Mouse (Mus musculus) hindbrain, embryonic 13.5 days (tissue): ENCODE results near the gene Zdhhc23. TPM values are rescaled to one million over a fixed set of nuclear protein-coding genes. Genes with fewer than 3 reads are reported as not detected.

Source experiments
- ATAC-seq: fragments of 200-750 bp; cut with Nextera tagmentation; 2 replicates; pipeline ENCODE4 v1.8.0; 2017; ENCODE audit warnings: moderate TSS enrichment; ENCODE audit not compliant: low FRiP score
- H3K27ac ChIP-seq: fragments of 300-500 bp; sonication (generic); 2 replicates; pipeline ENCODE4 v1.5.1; 2015; ENCODE audit warnings: inconsistent platforms, mild to moderate bottlenecking, moderate library complexity
- H3K27me3 ChIP-seq: fragments of 300-500 bp; sonication (generic); 2 replicates; pipeline ENCODE4 v1.6.1; 2015; ENCODE audit warnings: mild to moderate bottlenecking, inconsistent platforms
- H3K36me3 ChIP-seq: fragments of 300-500 bp; sonication (generic); 2 replicates; pipeline ENCODE4 v1.6.1; 2015; ENCODE audit warnings: mild to moderate bottlenecking, inconsistent platforms
- H3K4me1 ChIP-seq: fragments of 300-500 bp; sonication (generic); replicated peaks from 2 replicates; pipeline ENCODE4 v1.6.1; 2015; ENCODE audit warnings: inconsistent platforms
- H3K4me2 ChIP-seq: fragments of 300-500 bp; sonication (generic); 2 replicates; pipeline ENCODE4 v1.6.1; 2015; ENCODE audit warnings: inconsistent platforms, mild to moderate bottlenecking, moderate library complexity
- H3K4me3 ChIP-seq: fragments of 300-500 bp; sonication (generic); 2 replicates; pipeline ENCODE4 v1.5.1; 2015; ENCODE audit warnings: mild to moderate bottlenecking, inconsistent platforms
- H3K9ac ChIP-seq: fragments of 300-500 bp; sonication (generic); 2 replicates; pipeline ENCODE4 v1.6.1; 2015; ENCODE audit warnings: mild to moderate bottlenecking, inconsistent platforms
- H3K9me3 ChIP-seq: fragments of 300-500 bp; sonication (generic); 2 replicates; pipeline ENCODE4 v1.6.1; 2016; ENCODE audit warnings: inconsistent platforms
- WGBS: fragments of 180-500 bp; shearing (Covaris S2); methylation state at CpG from one replicate; pipeline ENCODE4 v1.1.7; 2015; 5-methylcytosine and 5-hydroxymethylcytosine counted together
- polyA plus RNA-seq: library from polyadenylated mRNA; unstranded; fragments of >200 nt; fragmentation: Nextera tagmentation; extraction: Ambion mirVana; gene quantifications from 2 replicates; pipeline ENCODE4 v1.2.1, GENCODE M21; 2015

Gene Zdhhc23
- polyA plus RNA-seq, 1 experiment from 2014 or later = 1.7 TPM

- Histone ChIP-seq H3K27me3 (no peaks in the 10 kb centered on the region), H3K36me3 (no peaks in the 10 kb centered on the region), H3K27ac (no peak overlapping the region), H3K4me3 (no peak overlapping the region), H3K9ac (no peak overlapping the region), H3K4me1 (no peaks in the 10 kb centered on the region), H3K9me3 (no peaks in the 10 kb centered on the region), H3K4me2 (no peak overlapping the region)
- WGBS = 81% methylated on average over 8 of the region's 8 CpGs
- ATAC-seq = no peak
These were observed 19.5 kb upstream of the Zdhhc23 start for GRCm38 (mm10) chr16:43999111-43999510.

GRCm38 (mm10) chr16:43994623-43995022 is 15.0 kb upstream of the Zdhhc23 start:
- no peaks in the 10 kb centered on the region for H3K27me3 ChIP-seq
- no peaks in the 10 kb centered on the region for H3K36me3 ChIP-seq
- H3K4me2 ChIP-seq = no peak overlapping the region
- no peaks in the 10 kb centered on the region for H3K9me3 ChIP-seq
- no peak overlapping the region for H3K4me3 ChIP-seq
- H3K9ac ChIP-seq = no peak overlapping the region
- no peaks in the 10 kb centered on the region for H3K4me1 ChIP-seq
- no peak for ATAC-seq
- no peak overlapping the region for H3K27ac ChIP-seq
- 90% methylated on average over 3 of the region's 3 CpGs for WGBS

DNA sequence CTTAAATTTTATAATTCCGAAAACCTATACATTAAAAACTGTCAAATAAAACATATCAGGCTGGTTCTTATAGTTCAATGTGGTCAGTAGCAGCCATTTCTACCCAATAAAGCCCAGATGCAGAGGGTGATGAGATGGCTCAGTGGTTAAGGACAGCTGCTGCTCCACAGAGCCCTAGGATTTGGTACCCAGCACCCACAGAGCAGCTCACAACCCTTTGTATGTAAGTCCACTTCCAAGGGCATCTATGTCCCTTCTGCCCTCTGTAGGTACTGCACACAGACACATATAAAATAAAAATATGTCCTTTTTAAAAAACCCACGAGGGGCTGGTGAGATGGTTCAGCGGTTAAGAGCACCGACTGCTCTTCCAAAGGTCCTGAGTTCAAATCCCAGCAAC is 6.7 kb upstream of the Zdhhc23 start:
- H3K27me3 ChIP-seq = no peaks in the 10 kb centered on the region
- H3K4me1 ChIP-seq = no peaks in the 10 kb centered on the region; the same call in 1 of the 2 replicates
- no peaks in the 10 kb centered on the region for H3K36me3 ChIP-seq
- no peak overlapping the region for H3K4me3 ChIP-seq
- no peak overlapping the region for H3K4me2 ChIP-seq
- WGBS = 95% methylated on average over 4 of the region's 4 CpGs
- H3K27ac ChIP-seq = no peak overlapping the region
- H3K9me3 ChIP-seq = no peaks in the 10 kb centered on the region
- ATAC-seq = no peak
- no peak overlapping the region for H3K9ac ChIP-seq

GRCm38 (mm10) chr16:43980110-43980609 is 569 bp upstream of the Zdhhc23 start:
- Histone ChIP-seq H3K27ac (no peak overlapping the region), H3K27me3 (peaks cover 38% of the 10 kb centered on the region), H3K9ac (peak overlapping the region; percentile 78), H3K4me1 (peaks cover 4% of the 10 kb centered on the region; the same call in 1 of the 2 replicates), H3K36me3 (no peaks in the 10 kb centered on the region), H3K9me3 (no peaks in the 10 kb centered on the region), H3K4me2 (peak overlapping the region; percentile 99), H3K4me3 (peak overlapping the region; percentile 76)
- ATAC-seq = no peak
- WGBS = 31% methylated on average over 9 of the region's 9 CpGs

DNA sequence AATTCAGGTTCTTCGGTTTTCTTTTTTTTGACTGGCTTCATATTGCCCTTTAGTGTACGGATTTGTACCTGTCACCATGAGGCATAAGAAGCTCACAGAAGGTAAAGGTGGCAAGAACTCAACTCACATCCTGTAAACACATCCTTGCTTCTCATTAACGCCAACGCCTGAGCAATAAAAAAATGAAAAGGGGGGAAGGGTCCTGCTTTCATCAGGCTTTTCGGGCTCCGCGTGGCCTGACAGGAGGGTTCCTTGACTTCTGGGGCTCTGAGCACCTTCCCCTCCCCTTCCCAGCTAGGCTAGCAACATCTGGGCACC is 622 bp downstream of the Zdhhc23 start:
- peaks cover 4% of the 10 kb centered on the region; the same call in 1 of the 2 replicates for H3K4me1 ChIP-seq
- H3K27ac ChIP-seq = no peak overlapping the region
- no peaks in the 10 kb centered on the region for H3K9me3 ChIP-seq
- peak overlapping the region; percentile 76 for H3K4me3 ChIP-seq
- peak overlapping the region; percentile 99 for H3K4me2 ChIP-seq
- 17% methylated on average over 7 of the region's 7 CpGs for WGBS
- no peaks in the 10 kb centered on the region for H3K36me3 ChIP-seq
- no peak for ATAC-seq
- H3K27me3 ChIP-seq = peaks cover 38% of the 10 kb centered on the region
- peak overlapping the region; percentile 78 for H3K9ac ChIP-seq

DNA sequence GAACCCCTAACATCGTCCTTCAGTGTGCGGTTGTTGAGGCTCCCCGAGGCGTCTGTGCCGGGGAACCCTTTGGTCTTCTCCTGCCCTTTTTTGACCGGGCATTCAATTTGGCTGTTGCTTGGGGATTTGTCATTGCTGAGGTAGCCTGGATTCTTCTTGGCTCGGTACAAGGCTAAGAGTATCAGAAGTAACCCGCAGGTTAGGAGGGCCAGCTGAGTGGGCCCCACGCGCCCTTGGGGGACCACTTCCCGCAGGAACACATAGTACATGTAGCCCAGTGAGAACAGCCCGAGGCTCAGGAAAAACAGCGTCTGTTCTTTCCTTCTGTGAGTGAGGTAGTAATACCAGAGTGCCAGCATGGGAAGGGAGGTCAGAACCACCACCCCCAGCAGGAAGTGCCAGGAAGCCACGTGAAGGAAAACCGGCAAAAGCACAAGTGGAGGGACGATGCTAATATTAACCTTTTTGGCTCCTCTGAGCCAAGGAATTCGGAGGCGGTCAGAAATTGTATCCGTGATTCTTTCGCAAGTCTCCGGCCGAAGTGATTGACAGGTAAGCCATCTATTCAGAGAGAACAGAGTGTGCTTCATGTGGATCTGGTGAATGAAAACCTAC is 5.9 kb downstream of the Zdhhc23 start:
- no peaks in the 10 kb centered on the region for H3K9me3 ChIP-seq
- no peak for ATAC-seq

DNA sequence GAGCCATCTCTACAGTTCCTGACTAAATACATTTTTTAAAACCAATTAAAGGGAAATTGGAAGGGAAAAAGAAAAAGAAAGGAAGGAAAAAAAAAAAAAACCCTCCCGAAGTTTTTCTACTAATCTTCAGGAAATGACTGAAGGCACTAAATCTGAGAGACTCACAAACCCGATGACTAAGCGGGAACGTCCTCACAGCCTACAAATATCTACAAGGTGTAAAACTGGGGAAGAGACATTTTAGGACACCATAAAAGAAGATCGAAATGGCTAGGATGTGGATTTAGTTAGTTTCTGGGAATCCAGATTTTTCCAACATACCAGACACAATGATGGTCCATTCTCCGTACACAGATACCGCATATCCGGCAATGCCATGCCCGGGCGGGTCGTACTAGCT is 6.4 kb downstream of the Zdhhc23 start:
- 95% methylated on average over 11 of the region's 11 CpGs for WGBS
- no peak for ATAC-seq
- H3K27ac ChIP-seq = no peak overlapping the region
- no peak overlapping the region for H3K4me3 ChIP-seq
- peaks cover 11% of the 10 kb centered on the region for H3K27me3 ChIP-seq
- H3K9me3 ChIP-seq = no peaks in the 10 kb centered on the region
- no peak overlapping the region for H3K4me2 ChIP-seq
- H3K36me3 ChIP-seq = peaks cover 7% of the 10 kb centered on the region
- no peaks in the 10 kb centered on the region for H3K4me1 ChIP-seq
- H3K9ac ChIP-seq = no peak overlapping the region

More for the DNA sequence above, 5.9 kb downstream of the Zdhhc23 start:
- no peak overlapping the region for H3K4me3 ChIP-seq
- no peaks in the 10 kb centered on the region for H3K4me1 ChIP-seq
- H3K36me3 ChIP-seq = peaks cover 4% of the 10 kb centered on the region
- H3K9ac ChIP-seq = no peak overlapping the region
- 81% methylated on average over 22 of the region's 22 CpGs for WGBS
- no peak overlapping the region for H3K27ac ChIP-seq
- H3K4me2 ChIP-seq = no peak overlapping the region
- H3K27me3 ChIP-seq = peaks cover 17% of the 10 kb centered on the region

GRCm38 (mm10) chr16:43972391-43972790 is 7.2 kb downstream of the Zdhhc23 start:
- Histone ChIP-seq H3K4me3 (no peak overlapping the region), H3K9me3 (no peaks in the 10 kb centered on the region), H3K27me3 (peaks cover 7% of the 10 kb centered on the region), H3K36me3 (peaks cover 9% of the 10 kb centered on the region), H3K9ac (no peak overlapping the region), H3K27ac (no peak overlapping the region), H3K4me1 (no peaks in the 10 kb centered on the region), H3K4me2 (no peak overlapping the region)
- 93% methylated on average over 2 of the region's 2 CpGs for WGBS
- ATAC-seq = no peak

DNA sequence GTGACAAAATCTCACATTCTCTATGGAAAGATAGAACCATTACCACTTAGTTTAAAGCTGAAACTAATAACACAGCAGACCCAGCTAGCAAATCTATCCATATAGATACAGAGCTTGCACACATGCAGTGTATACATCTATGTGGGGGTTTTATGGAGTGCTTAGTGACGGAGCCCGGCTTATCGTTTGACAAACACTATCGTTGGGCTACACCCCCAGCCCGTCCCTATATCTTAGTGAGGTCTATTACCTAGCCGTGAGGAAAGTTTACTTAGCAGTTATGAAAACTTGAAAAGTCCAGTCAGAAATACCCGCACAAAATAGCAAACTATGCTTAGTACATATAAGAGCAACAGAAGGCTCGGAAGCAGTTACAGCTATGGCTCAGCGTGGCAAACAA is 7.8 kb downstream of the Zdhhc23 start:
- Histone ChIP-seq H3K27me3 (0 out of 2 replicates have a peak, but pooled peaks cover 4% of the 10 kb centered on the region), H3K9ac (no peak overlapping the region), H3K4me2 (no peak overlapping the region), H3K4me1 (no peaks in the 10 kb centered on the region), H3K9me3 (no peaks in the 10 kb centered on the region), H3K36me3 (peaks cover 9% of the 10 kb centered on the region), H3K27ac (no peak overlapping the region), H3K4me3 (no peak overlapping the region)
- 94% methylated on average over 9 of the region's 9 CpGs for WGBS
- ATAC-seq = no peak

DNA sequence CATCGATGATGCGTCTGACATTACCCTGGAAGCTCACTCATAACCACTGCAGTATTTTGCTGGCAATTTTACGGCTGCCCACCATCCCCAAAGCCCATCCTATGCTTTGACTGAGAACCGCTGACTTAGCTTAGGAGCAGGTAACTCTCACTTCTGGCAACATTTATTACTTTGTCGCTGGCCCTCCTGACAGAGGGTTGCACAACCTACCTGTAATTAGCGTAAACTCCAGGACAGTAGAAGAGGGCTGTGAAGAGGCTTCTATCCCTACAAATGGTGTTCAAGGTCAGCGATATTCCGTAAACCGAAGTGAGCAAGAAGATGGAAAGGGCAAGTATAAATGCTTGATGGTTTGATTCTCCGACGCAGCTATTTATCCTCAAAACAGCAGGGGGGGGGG is 8.4 kb downstream of the Zdhhc23 start:
- Histone ChIP-seq H3K36me3 (peaks cover 9% of the 10 kb centered on the region), H3K4me1 (no peaks in the 10 kb centered on the region), H3K9me3 (no peaks in the 10 kb centered on the region), H3K4me2 (no peak overlapping the region), H3K27ac (no peak overlapping the region), H3K27me3 (no peaks in the 10 kb centered on the region), H3K4me3 (no peak overlapping the region), H3K9ac (no peak overlapping the region)
- 93% methylated on average over 11 of the region's 11 CpGs for WGBS
- no peak for ATAC-seq

- Histone ChIP-seq H3K4me3 (no peak overlapping the region), H3K4me1 (no peaks in the 10 kb centered on the region), H3K4me2 (no peak overlapping the region), H3K9me3 (no peaks in the 10 kb centered on the region), H3K36me3 (peaks cover 9% of the 10 kb centered on the region), H3K27ac (no peak overlapping the region), H3K9ac (no peak overlapping the region), H3K27me3 (no peaks in the 10 kb centered on the region)
- WGBS = 88% methylated on average over 3 of the region's 3 CpGs
- no peak for ATAC-seq
These were observed 9.2 kb downstream of the Zdhhc23 start for GRCm38 (mm10) chr16:43970426-43970825.

- no peaks in the 10 kb centered on the region for H3K9me3 ChIP-seq
- 0 out of 2 replicates have a peak, but pooled peaks cover 4% of the 10 kb centered on the region for H3K4me1 ChIP-seq
- ATAC-seq = peak; percentile 85
- H3K4me2 ChIP-seq = no peak overlapping the region
- no peak overlapping the region for H3K9ac ChIP-seq
- H3K27ac ChIP-seq = peak overlapping the region; percentile 59
- 64% methylated on average over 13 of the region's 13 CpGs for WGBS
- H3K36me3 ChIP-seq = peaks cover 9% of the 10 kb centered on the region
- H3K4me3 ChIP-seq = no peak overlapping the region
- H3K27me3 ChIP-seq = no peaks in the 10 kb centered on the region
These were observed 13.7 kb downstream of the Zdhhc23 start for GRCm38 (mm10) chr16:43965781-43966389.

- Histone ChIP-seq H3K36me3 (peaks cover 12% of the 10 kb centered on the region), H3K27me3 (no peaks in the 10 kb centered on the region), H3K4me1 (0 out of 2 replicates have a peak, but pooled peaks cover 4% of the 10 kb centered on the region), H3K4me2 (no peak overlapping the region), H3K4me3 (no peak overlapping the region), H3K9me3 (no peaks in the 10 kb centered on the region), H3K9ac (no peak overlapping the region), H3K27ac (no peak overlapping the region)
- 78% methylated on average over 3 of the region's 3 CpGs for WGBS
- ATAC-seq = no peak
These were observed 15.8 kb downstream of the Zdhhc23 start for GRCm38 (mm10) chr16:43963780-43964179.
